Mouse (Mus musculus): Measurements from ENCODE around the gene Gm13119.

- TF ChIP-seq CTCF (IDR thresholded peaks at IDR 0.05; ENCODE audit: extremely low read depth, insufficient read depth, insufficient read length, insufficient replicate concordance) (no peak), POLR2A (IDR thresholded peaks at IDR 0.05; ENCODE audit: low read depth, low read length) (no peak)
Measured at GRCm38 (mm10) chr4:144377911-144378310, 20.2 kb downstream of the Gm13119 start, which contains the start of gene Pramef20.
